Mouse (Mus musculus): ENCODE measurements at regions not wholly inside any gene's neighbourhood (a gene's known extent, or its start where the extent isn't known, plus 50 kb on each side); places are given as distances from the start of the nearest gene placed in this dataset.

DNA sequence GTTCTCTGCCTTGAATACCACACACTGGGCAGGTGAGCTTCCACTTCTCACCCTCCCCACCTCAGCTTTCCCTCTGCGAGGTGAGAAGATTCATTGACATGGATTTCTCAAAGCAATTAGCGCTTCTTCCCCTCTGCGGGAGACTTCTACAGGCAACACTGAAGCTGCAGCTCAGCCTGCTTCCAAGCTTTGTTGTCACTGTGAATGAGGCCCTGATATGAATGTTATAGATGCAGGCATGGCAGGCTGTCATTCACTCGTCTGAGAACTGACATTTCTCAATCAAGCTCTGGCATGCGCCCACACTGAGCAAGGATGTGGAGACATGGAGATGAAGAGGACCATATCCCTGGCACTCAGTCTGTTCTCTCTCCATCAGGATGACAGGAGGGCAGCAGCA, 52.2 kb upstream of the Slc24a4 start:
- H3K27ac ChIP-seq: no peak overlapping the region
- no peaks in the 10 kb centered on the region for H3K36me3 ChIP-seq
- WGBS: 76% methylated on average over 5 of the region's 5 CpGs
- no peak overlapping the region for H3K4me3 ChIP-seq (replicated peaks)
- H3K4me1 ChIP-seq (replicated peaks): peaks cover 11% of the 10 kb centered on the region; the same call in 1 of the 2 replicates
- H3K27me3 ChIP-seq: no peaks in the 10 kb centered on the region
- H3K9ac ChIP-seq (replicated peaks): no peak overlapping the region
- no peak for ATAC-seq
- no peak overlapping the region for H3K4me2 ChIP-seq (replicated peaks)
- no peaks in the 10 kb centered on the region for H3K9me3 ChIP-seq

Data from midbrain, embryonic 13.5 days (tissue).